Mouse (Mus musculus): ENCODE data around the gene Rab5if. TPM values are rescaled to one million over a fixed set of nuclear protein-coding genes. Genes with fewer than 3 reads are reported as not detected.
"Not testable (repeated sequence)": the region's sequence is repeated elsewhere in the genome, so short reads cannot be mapped to it uniquely, and the experiment has no call there.

Rab5if gene
- polyA plus RNA-seq, 1 experiment from 2014 or later: 188 TPM

- H3K4me3 ChIP-seq: peak overlapping the region; percentile 96
- H3K4me1 ChIP-seq (replicated peaks): peaks cover 66% of the 10 kb centered on the region
- WGBS: 3% methylated on average over 20 of the region's 20 CpGs
- no peaks in the 10 kb centered on the region for H3K27me3 ChIP-seq (ENCODE audit: insufficient read depth, poor library complexity, severe bottlenecking)
- peaks cover 43% of the 10 kb centered on the region for H3K36me3 ChIP-seq
- H3K9me3 ChIP-seq: no peaks in the 10 kb centered on the region
- DNase-seq (ENCODE audit: low spot score): peak; percentile 57
- peak overlapping the region; percentile 98 for H3K27ac ChIP-seq
These were observed 20.9 kb upstream of the Rab5if start for GRCm38 (mm10) chr2:156841841-156842706.

- Histone ChIP-seq H3K27me3 (ENCODE audit: insufficient read depth, poor library complexity, severe bottlenecking) (no peaks in the 10 kb centered on the region), H3K4me1 (replicated peaks) (peaks cover 66% of the 10 kb centered on the region), H3K4me3 (peak overlapping the region; percentile 96), H3K36me3 (peaks cover 43% of the 10 kb centered on the region), H3K9me3 (no peaks in the 10 kb centered on the region), H3K27ac (peak overlapping the region; percentile 98)
- 12% methylated on average over 11 of the region's 11 CpGs for WGBS
- peak; percentile 27 for DNase-seq (ENCODE audit: low spot score)
These were observed 20.2 kb upstream of the Rab5if start for GRCm38 (mm10) chr2:156842711-156843110.

DNA sequence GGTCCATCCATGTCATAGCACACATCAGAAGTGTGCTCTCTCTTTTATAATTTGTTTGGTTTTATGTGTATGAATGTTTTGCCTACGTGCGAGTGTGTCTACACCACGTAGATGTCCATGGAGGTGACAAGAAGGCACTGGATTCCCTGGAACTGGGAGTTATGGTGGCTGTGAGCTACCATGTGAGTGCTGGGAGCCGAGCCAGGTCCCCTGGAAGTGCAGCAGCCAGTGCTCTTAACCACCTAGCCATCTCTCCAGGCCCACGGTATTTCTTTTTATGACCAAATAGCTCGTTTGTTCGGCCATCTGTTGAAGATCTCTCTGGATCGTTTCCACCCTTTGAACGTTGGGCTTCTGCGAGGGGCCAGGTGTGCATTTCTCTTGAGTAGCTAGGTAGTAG, 19.6 kb upstream of the Rab5if start:
- Histone ChIP-seq H3K36me3 (peaks cover 48% of the 10 kb centered on the region), H3K4me1 (replicated peaks) (peaks cover 63% of the 10 kb centered on the region), H3K9me3 (no peaks in the 10 kb centered on the region), H3K27ac (no peak overlapping the region), H3K27me3 (ENCODE audit: insufficient read depth, poor library complexity, severe bottlenecking) (no peaks in the 10 kb centered on the region), H3K4me3 (peak overlapping the region; percentile 20)
- WGBS: 87% methylated on average over 10 of the region's 10 CpGs
- DNase-seq (ENCODE audit: low spot score): no peak

- DNase-seq (ENCODE audit: low spot score): peak; percentile 21
- H3K4me1 ChIP-seq (replicated peaks): peaks cover 51% of the 10 kb centered on the region
- no peaks in the 10 kb centered on the region for H3K9me3 ChIP-seq
- H3K36me3 ChIP-seq: peaks cover 62% of the 10 kb centered on the region
- H3K27ac ChIP-seq: peak overlapping the region; percentile 68
- WGBS: 46% methylated on average over 10 of the region's 10 CpGs
- peak overlapping the region; percentile 16 for H3K4me3 ChIP-seq
- H3K27me3 ChIP-seq (ENCODE audit: insufficient read depth, poor library complexity, severe bottlenecking): no peaks in the 10 kb centered on the region
These were observed 18.2 kb upstream of the Rab5if start for GRCm38 (mm10) chr2:156844715-156845114.

DNA sequence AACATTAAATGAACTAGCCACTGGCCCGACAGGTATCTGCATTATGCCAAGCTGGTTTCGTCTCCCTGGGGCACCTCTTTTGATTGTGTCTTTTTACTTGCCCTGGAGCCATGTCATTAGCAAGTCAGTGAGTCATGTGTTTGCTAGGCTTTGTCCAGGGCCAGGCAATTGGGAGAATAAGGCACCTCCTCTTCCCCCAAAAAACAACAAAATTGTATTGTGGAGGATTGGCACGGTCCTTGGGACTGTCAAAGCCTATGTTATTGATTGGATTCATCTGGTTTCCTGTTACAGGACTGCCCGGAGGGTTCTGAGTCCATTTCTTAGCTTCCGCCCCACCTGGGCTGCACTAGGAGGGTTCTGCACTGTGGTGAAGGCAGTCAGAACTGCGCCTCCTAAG, 15.3 kb upstream of the Rab5if start:
- 76% methylated on average over 6 of the region's 6 CpGs for WGBS
- no peak overlapping the region for H3K27ac ChIP-seq
- H3K36me3 ChIP-seq: peaks cover 91% of the 10 kb centered on the region

DNA sequence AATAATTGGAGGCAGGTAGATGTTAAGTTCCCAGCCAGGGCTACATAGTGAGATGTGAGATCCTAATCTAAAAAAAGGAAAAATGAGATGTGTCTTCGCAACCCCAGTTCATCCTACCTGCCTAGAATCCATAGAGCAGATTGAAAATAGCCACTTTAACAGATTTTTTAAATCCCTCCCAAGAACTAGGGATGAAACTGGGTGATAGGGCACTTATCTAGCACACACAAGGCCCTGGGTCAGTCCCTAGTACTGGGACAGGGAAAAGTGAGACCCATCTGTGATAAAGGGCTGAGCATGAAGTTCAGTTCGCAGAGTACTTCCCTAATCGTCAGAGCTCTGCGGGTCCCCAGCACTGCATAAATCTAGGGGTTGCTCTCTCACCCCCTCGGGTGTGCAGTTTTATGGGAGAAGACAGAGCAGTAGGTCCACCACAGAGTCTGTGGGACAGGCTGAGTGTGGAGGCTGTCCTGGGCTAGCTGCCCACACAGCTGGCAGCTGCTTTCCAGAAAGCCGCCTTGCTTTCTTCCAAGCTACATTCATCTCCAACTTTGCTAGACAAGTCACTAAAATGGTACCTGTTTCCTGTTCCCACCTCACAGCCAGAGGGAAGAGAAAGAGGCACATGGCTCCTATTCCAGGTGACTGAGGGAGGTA, 14.3 kb upstream of the Rab5if start:
- WGBS: 92% methylated on average over 6 of the region's 6 CpGs
- H3K36me3 ChIP-seq: peaks cover 96% of the 10 kb centered on the region
- no peaks in the 10 kb centered on the region for H3K27me3 ChIP-seq (ENCODE audit: insufficient read depth, poor library complexity, severe bottlenecking)
- peaks cover 23% of the 10 kb centered on the region for H3K4me1 ChIP-seq (replicated peaks)
- H3K4me3 ChIP-seq: no peak overlapping the region
- no peak for DNase-seq (ENCODE audit: low spot score)
- H3K9me3 ChIP-seq: no peaks in the 10 kb centered on the region
- H3K27ac ChIP-seq: no peak overlapping the region

More for the DNA sequence above, 15.3 kb upstream of the Rab5if start:
- DNase-seq (ENCODE audit: low spot score): no peak
- Histone ChIP-seq H3K27me3 (ENCODE audit: insufficient read depth, poor library complexity, severe bottlenecking) (no peaks in the 10 kb centered on the region), H3K9me3 (no peaks in the 10 kb centered on the region), H3K4me1 (replicated peaks) (peaks cover 33% of the 10 kb centered on the region), H3K4me3 (no peak overlapping the region)

DNA sequence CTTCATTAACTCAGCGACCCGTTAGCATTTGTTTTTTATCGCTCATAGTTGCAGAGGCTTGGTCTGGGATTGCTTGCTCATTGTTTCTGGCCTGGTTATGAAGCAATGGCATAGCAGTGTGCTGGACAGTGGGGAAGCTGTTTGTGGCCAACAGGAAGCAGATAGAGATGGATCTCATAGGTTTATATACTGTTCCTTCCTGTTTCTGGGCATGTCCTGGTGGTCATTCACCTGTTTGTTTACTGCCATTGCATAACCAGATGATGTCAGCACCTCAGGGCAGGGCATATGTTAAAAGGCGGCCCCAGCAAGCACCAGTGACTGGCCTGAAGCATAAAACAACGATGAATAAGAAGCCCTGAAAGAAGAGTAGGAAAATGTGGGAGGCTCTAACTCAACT, 12.4 kb upstream of the Rab5if start:
- Histone ChIP-seq H3K27ac (no peak overlapping the region), H3K4me1 (replicated peaks) (peaks cover 4% of the 10 kb centered on the region), H3K27me3 (ENCODE audit: insufficient read depth, poor library complexity, severe bottlenecking) (no peaks in the 10 kb centered on the region), H3K9me3 (no peaks in the 10 kb centered on the region), H3K4me3 (no peak overlapping the region), H3K36me3 (peaks cover 95% of the 10 kb centered on the region)
- no peak for DNase-seq (ENCODE audit: low spot score)
- 89% methylated on average over 5 of the region's 5 CpGs for WGBS

DNA sequence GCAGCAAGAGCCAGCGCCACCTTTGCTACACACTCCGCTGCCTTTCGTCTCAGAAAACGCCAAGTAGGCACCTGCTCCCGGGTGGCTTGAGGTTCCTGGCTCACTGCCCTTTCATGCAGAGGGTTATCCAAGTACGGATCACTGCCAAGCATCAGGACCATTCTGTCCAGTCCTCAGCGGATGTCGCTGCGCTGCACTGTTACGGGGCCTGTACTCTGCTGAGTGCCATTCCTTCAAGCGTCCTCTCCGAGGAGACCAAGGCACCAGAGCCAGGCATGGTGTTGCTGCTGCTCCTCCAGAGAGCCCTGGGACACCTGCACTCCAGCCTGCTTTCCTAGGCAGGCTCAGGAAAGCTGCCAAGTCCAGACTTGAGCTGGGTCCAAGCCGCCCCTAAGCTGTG, 9.3 kb upstream of the Rab5if start:
- H3K36me3 ChIP-seq: peaks cover 92% of the 10 kb centered on the region
- WGBS: 92% methylated on average over 11 of the region's 13 CpGs
- not testable (repeated sequence) for H3K9me3 ChIP-seq

GRCm38 (mm10) chr2:156853999-156854771, 8.7 kb upstream of the Rab5if start:
- H3K27ac ChIP-seq; H3K4me3 ChIP-seq; H3K9me3 ChIP-seq; H3K4me1 ChIP-seq (replicated peaks); H3K27me3 ChIP-seq (ENCODE audit: insufficient read depth, poor library complexity, severe bottlenecking): not testable (repeated sequence)
- DNase-seq (ENCODE audit: low spot score): peak; percentile 28
- peaks cover 92% of the 10 kb centered on the region for H3K36me3 ChIP-seq
- WGBS: 58% methylated on average over 13 of the region's 13 CpGs

More for the DNA sequence above, 9.3 kb upstream of the Rab5if start:
- H3K27ac ChIP-seq; DNase-seq (ENCODE audit: low spot score); H3K27me3 ChIP-seq (ENCODE audit: insufficient read depth, poor library complexity, severe bottlenecking); H3K4me3 ChIP-seq; H3K4me1 ChIP-seq (replicated peaks): not testable (repeated sequence)

- DNase-seq (ENCODE audit: low spot score): no peak
- Histone ChIP-seq H3K9me3 (no peaks in the 10 kb centered on the region), H3K4me1 (replicated peaks) (peaks cover 6% of the 10 kb centered on the region), H3K4me3 (no peak overlapping the region), H3K27me3 (ENCODE audit: insufficient read depth, poor library complexity, severe bottlenecking) (no peaks in the 10 kb centered on the region), H3K27ac (no peak overlapping the region), H3K36me3 (peaks cover 86% of the 10 kb centered on the region)
- 94% methylated on average over 1 of the region's 1 CpGs for WGBS
These were observed 6.6 kb upstream of the Rab5if start for GRCm38 (mm10) chr2:156856311-156856710.

GRCm38 (mm10) chr2:156857385-156857791, 5.5 kb upstream of the Rab5if start:
- H3K4me1 ChIP-seq (replicated peaks): peaks cover 12% of the 10 kb centered on the region
- H3K9me3 ChIP-seq: no peaks in the 10 kb centered on the region
- 85% methylated on average over 3 of the region's 3 CpGs for WGBS
- H3K27me3 ChIP-seq (ENCODE audit: insufficient read depth, poor library complexity, severe bottlenecking): no peaks in the 10 kb centered on the region
- H3K4me3 ChIP-seq: no peak overlapping the region
- no peak overlapping the region for H3K27ac ChIP-seq
- H3K36me3 ChIP-seq: peaks cover 75% of the 10 kb centered on the region
- no peak for DNase-seq (ENCODE audit: low spot score)

DNA sequence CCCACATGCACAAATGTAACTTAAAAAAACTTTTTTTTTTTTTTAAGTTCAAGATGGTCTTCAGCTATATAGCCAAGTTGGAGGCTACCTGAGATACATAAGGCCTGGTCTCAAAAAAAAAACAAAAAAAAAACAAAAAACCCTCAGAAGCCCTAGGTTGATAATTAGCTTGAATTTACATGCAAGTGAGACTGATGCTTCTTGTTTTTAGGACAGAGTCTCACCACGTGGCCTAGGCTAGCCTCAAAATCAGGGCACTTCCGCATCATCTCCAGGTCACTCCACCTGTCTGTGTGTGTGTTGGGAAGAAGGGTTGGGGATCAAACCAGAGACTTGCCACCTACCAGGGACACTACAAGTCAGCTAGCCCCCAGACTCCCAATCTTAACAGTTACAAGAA, 5.1 kb upstream of the Rab5if start, which contains the start of gene 4930518I15Rik:
4930518I15Rik (minus strand) TSS at position 112 of the 400 bp plus-strand sequence.
- Histone ChIP-seq H3K27ac (no peak within 1 kb of the TSS), H3K4me3 (no peak within 1 kb of the TSS), H3K27me3 (ENCODE audit: insufficient read depth, poor library complexity, severe bottlenecking) (no peaks in the 10 kb centered on the region), H3K9me3 (no peaks in the 10 kb centered on the region), H3K4me1 (replicated peaks) (peaks cover 12% of the 10 kb centered on the region), H3K36me3 (peaks cover 71% of the 10 kb centered on the region)
- 89% methylated on average over 2 of the region's 2 CpGs for WGBS
- DNase-seq (ENCODE audit: low spot score): no peak
